Mouse (Mus musculus) forebrain, postnatal 0 days (tissue): ENCODE measurements at regions not wholly inside any gene's neighbourhood (a gene's known extent, or its start where the extent isn't known, plus 50 kb on each side); places are given as distances from the start of the nearest gene placed in this dataset.

Experiments used
- ATAC-seq: fragments of 200-750 bp; cut with Nextera tagmentation; 2 replicates; pipeline ENCODE4 v1.8.0; 2017; ENCODE audit warnings: mild to moderate bottlenecking, moderate library complexity
- DNase-seq: peaks from one replicate; pipeline ENCODE4 v3.0.0-alpha.2; 2015
- H3K27ac ChIP-seq: fragments of 300-500 bp; sonication (generic); 2 replicates; pipeline ENCODE4 v1.5.1; 2014; ENCODE audit warnings: low read depth, mild to moderate bottlenecking, antibody characterized with exemption, low read length, moderate library complexity, mixed read lengths
- H3K27me3 ChIP-seq: fragments of 300-500 bp; sonication (generic); 2 replicates; pipeline ENCODE4 v1.6.1; 2014; ENCODE audit warnings: mild to moderate bottlenecking, low read length, mixed read lengths; ENCODE audit not compliant: insufficient read depth
- H3K36me3 ChIP-seq: fragments of 300-500 bp; sonication (generic); 2 replicates; pipeline ENCODE4 v1.6.1; 2014; ENCODE audit warnings: mild to moderate bottlenecking, moderate library complexity; ENCODE audit not compliant: insufficient read depth
- H3K4me1 ChIP-seq: fragments of 300-500 bp; sonication (generic); 2 replicates; pipeline ENCODE4 v1.6.1; 2014; ENCODE audit warnings: antibody characterized with exemption; ENCODE audit not compliant: insufficient read depth
- H3K4me2 ChIP-seq: fragments of 300-500 bp; sonication (generic); 2 replicates; pipeline ENCODE4 v1.6.1; 2014; ENCODE audit warnings: low read depth, mild to moderate bottlenecking, moderate library complexity
- H3K4me3 ChIP-seq: fragments of 300-500 bp; sonication (generic); 2 replicates; pipeline ENCODE4 v1.5.1; 2014; ENCODE audit warnings: low read depth, low read length, mixed read lengths
- H3K9ac ChIP-seq: fragments of 300-500 bp; sonication (generic); 2 replicates; pipeline ENCODE4 v1.6.1; 2014; ENCODE audit warnings: mild to moderate bottlenecking
- H3K9me3 ChIP-seq: fragments of 300-500 bp; sonication (generic); 2 replicates; pipeline ENCODE4 v1.6.1; 2016; ENCODE audit warnings: low read length
- CTCF ChIP-seq: sonication (generic); IDR thresholded peaks from 2 replicates; pipeline ENCODE4 v1.5.1; 2016; ENCODE audit warnings: antibody characterized with exemption, control low read depth, low read depth
- WGBS: fragments of 180-500 bp; shearing (Covaris S2); extraction: QIAGEN DNeasy Blood & Tissue Kit; methylation state at CpG from one replicate; pipeline ENCODE4 v1.1.7; 2014; 5-methylcytosine and 5-hydroxymethylcytosine counted together

- Histone ChIP-seq H3K9ac (no peak overlapping the region), H3K27me3 (no peaks in the 10 kb centered on the region), H3K4me2 (no peak overlapping the region), H3K27ac (no peak overlapping the region), H3K4me1 (no peaks in the 10 kb centered on the region), H3K4me3 (no peak overlapping the region), H3K9me3 (no peaks in the 10 kb centered on the region), H3K36me3 (no peaks in the 10 kb centered on the region)
- no peak for ATAC-seq
- TF ChIP-seq CTCF = no peak
- 91% methylated on average over 9 of the region's 9 CpGs for WGBS
- DNase-seq = no peak
Observed at GRCm38 (mm10) chr15:87369836-87370235, 174.3 kb upstream of the Fam19a5 start.

GRCm38 (mm10) chr15:87370761-87371160, 173.3 kb upstream of the Fam19a5 start:
- DNase-seq (no peak), ATAC-seq (no peak)
- no peak for TF ChIP-seq CTCF
- Histone ChIP-seq H3K4me2 (no peak overlapping the region), H3K36me3 (no peaks in the 10 kb centered on the region), H3K27ac (no peak overlapping the region), H3K9ac (no peak overlapping the region), H3K4me1 (no peaks in the 10 kb centered on the region), H3K4me3 (no peak overlapping the region), H3K27me3 (no peaks in the 10 kb centered on the region), H3K9me3 (no peaks in the 10 kb centered on the region)
- WGBS = 61% methylated on average over 7 of the region's 7 CpGs

GRCm38 (mm10) chr15:87374670-87375069, 169.4 kb upstream of the Fam19a5 start:
- Histone ChIP-seq H3K27me3 (no peaks in the 10 kb centered on the region), H3K4me1 (no peaks in the 10 kb centered on the region), H3K9me3 (no peaks in the 10 kb centered on the region), H3K4me3 (no peak overlapping the region), H3K27ac (no peak overlapping the region), H3K4me2 (no peak overlapping the region), H3K36me3 (no peaks in the 10 kb centered on the region), H3K9ac (no peak overlapping the region)
- 61% methylated on average over 13 of the region's 13 CpGs for WGBS
- TF ChIP-seq CTCF = no peak
- DNase-seq (peak; percentile 39), ATAC-seq (no peak)

DNA sequence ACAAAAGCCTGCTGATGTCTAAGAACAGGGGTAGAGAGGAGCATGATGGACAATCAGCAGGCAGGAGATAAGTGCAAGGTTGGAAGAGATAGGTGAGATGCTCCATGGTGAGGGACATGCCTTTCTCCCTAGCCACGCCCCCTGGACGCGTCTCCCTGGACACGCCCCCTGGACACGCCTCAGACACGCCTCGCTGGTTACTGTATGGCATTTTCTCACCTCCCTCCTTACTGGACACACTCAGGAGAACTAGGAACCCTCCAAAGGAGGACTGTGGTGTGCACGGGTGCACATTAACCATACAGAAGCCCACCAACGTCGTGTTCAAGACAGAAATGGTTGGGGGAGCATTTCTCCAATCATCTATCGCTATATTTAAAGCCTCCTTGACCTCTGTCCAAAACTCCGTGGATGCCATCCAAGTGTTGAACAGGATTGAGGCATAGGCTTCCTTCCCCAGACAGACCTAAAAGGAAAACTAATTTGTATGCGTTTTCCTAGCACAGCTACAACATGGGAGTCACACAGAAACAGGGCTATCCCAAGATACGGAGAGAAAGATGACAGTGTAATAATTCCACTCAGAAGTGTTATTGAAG, 168.4 kb upstream of the Fam19a5 start:
- no peak for TF ChIP-seq CTCF
- Histone ChIP-seq H3K27ac (no peak overlapping the region), H3K36me3 (no peaks in the 10 kb centered on the region), H3K4me3 (no peak overlapping the region), H3K4me2 (no peak overlapping the region), H3K4me1 (no peaks in the 10 kb centered on the region), H3K9ac (no peak overlapping the region), H3K27me3 (no peaks in the 10 kb centered on the region), H3K9me3 (no peaks in the 10 kb centered on the region)
- no peak for DNase-seq
- ATAC-seq = no peak
- WGBS = 73% methylated on average over 14 of the region's 14 CpGs

GRCm38 (mm10) chr15:87383551-87384265, 160.4 kb upstream of the Fam19a5 start:
- Histone ChIP-seq H3K4me1 (0 out of 2 replicates have a peak, but pooled peaks cover 4% of the 10 kb centered on the region), H3K36me3 (no peaks in the 10 kb centered on the region), H3K27me3 (no peaks in the 10 kb centered on the region), H3K9me3 (no peaks in the 10 kb centered on the region), H3K27ac (no peak overlapping the region), H3K4me3 (no peak overlapping the region), H3K4me2 (no peak overlapping the region), H3K9ac (no peak overlapping the region)
- 44% methylated on average over 6 of the region's 6 CpGs for WGBS
- no peak for ATAC-seq
- no peak for TF ChIP-seq CTCF
- DNase-seq = no peak

- no peaks in the 10 kb centered on the region for H3K36me3 ChIP-seq
- no peaks in the 10 kb centered on the region for H3K9me3 ChIP-seq
- no peak for TF ChIP-seq CTCF
- H3K9ac ChIP-seq = no peak overlapping the region
- no peak overlapping the region for H3K4me2 ChIP-seq
- H3K4me1 ChIP-seq = 0 out of 2 replicates have a peak, but pooled peaks cover 4% of the 10 kb centered on the region
- H3K4me3 ChIP-seq = no peak overlapping the region
- H3K27ac ChIP-seq = no peak overlapping the region
- DNase-seq = peak; percentile 49
- peak; percentile 63 for ATAC-seq
- WGBS = 44% methylated on average over 13 of the region's 13 CpGs
- H3K27me3 ChIP-seq = no peaks in the 10 kb centered on the region
Observed at GRCm38 (mm10) chr15:87384279-87385066, 159.6 kb upstream of the Fam19a5 start.

DNA sequence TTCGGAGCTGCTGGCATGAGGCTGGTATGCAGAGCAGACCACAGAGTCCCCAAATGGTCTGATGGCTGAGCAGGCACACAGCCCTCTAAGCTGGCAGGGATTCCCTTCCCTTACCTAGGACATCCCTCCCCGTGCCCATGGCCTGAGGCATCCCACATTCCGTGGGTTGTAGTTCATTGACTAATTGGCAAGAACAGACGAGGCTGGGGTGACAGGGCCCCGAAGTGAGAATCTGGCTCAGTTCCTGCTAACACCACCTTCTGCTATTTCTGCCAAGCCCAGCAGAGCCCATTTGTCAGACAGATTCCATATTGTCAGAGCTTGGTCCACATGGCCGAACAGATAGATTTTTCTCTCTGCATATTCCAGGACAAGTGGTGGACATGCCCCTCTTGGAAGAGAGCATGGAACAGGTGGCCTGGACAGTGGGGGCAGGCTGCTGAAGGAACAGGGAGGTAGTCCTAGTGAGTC, 157.6 kb upstream of the Fam19a5 start:
- H3K4me3 ChIP-seq = no peak overlapping the region
- DNase-seq = no peak
- no peak for ATAC-seq
- no peaks in the 10 kb centered on the region for H3K9me3 ChIP-seq
- no peak overlapping the region for H3K27ac ChIP-seq
- no peak for TF ChIP-seq CTCF
- H3K4me1 ChIP-seq = 0 out of 2 replicates have a peak, but pooled peaks cover 4% of the 10 kb centered on the region
- no peaks in the 10 kb centered on the region for H3K36me3 ChIP-seq
- no peaks in the 10 kb centered on the region for H3K27me3 ChIP-seq
- WGBS = 54% methylated on average over 6 of the region's 6 CpGs
- no peak overlapping the region for H3K4me2 ChIP-seq
- no peak overlapping the region for H3K9ac ChIP-seq
